Comparison of ENCODE assay signal across 7 mouse cellular contexts in genomic region chr3:84732016-84732502, GRCm38 (mm10).
A peak's percentile ranks its signal among the peaks of the same experiment; 100 is the strongest.
DNase-seq lines count a peak whose midpoint lies in the region; ATAC-seq and TF ChIP-seq lines count a peak whose summit lies in the region.

No protein-coding gene starts in this region.

- H3K4me3 ChIP-seq in lung, postnatal 0 days (ENCODE audit: low read depth, low read length) = no peak overlapping the region; the same call in 1 of the 2 replicates
- H3K4me3 ChIP-seq in hindbrain, embryonic 15.5 days = peak overlapping the region; percentile 10
- peak overlapping the region; percentile 20 for H3K4me3 ChIP-seq in midbrain, embryonic 15.5 days

- peak overlapping the region; percentile 27 for H3K4me2 ChIP-seq in lung, postnatal 0 days (replicated peaks; ENCODE audit: low read depth, low read length)
- H3K4me2 ChIP-seq in hindbrain, embryonic 15.5 days = peak overlapping the region; percentile 45
- peak overlapping the region; percentile 50 for H3K4me2 ChIP-seq in midbrain, embryonic 15.5 days

- TF ChIP-seq CTCF in lung, postnatal 0 days (IDR thresholded peaks at IDR 0.05) = no peak

- H3K9ac ChIP-seq in lung, postnatal 0 days (replicated peaks; ENCODE audit: low read depth) = no peak overlapping the region
- H3K9ac ChIP-seq in hindbrain, embryonic 15.5 days = peak overlapping the region; percentile 10; the same call in 1 of the 2 replicates
- 0 out of 2 replicates have a peak overlapping the region, but pooled peaks have one; percentile 26 for H3K9ac ChIP-seq in midbrain, embryonic 15.5 days

- intact Hi-C loops in gastrocnemius, postnatal 14 days (cut with DNase I; ENCODE audit: low total_unique reads) = no loop called here

- no peak for ATAC-seq in lung, postnatal 0 days
- ATAC-seq in hindbrain, embryonic 15.5 days (ENCODE audit: low FRiP score, low read depth) = peak; percentile 68
- ATAC-seq in midbrain, embryonic 15.5 days (replicated peaks) = peak; percentile 76

- H3K4me1 ChIP-seq in lung, postnatal 0 days (ENCODE audit: insufficient read depth, low read depth, low read length) = no peaks in the 10 kb centered on the region; the same call in 1 of the 2 replicates
- H3K4me1 ChIP-seq in hindbrain, embryonic 15.5 days (replicated peaks) = peaks cover 46% of the 10 kb centered on the region
- peaks cover 31% of the 10 kb centered on the region for H3K4me1 ChIP-seq in midbrain, embryonic 15.5 days

- H3K36me3 ChIP-seq in lung, postnatal 0 days (ENCODE audit: insufficient read depth, low read length) = no peaks in the 10 kb centered on the region
- H3K36me3 ChIP-seq in hindbrain, embryonic 15.5 days = no peaks in the 10 kb centered on the region
- H3K36me3 ChIP-seq in midbrain, embryonic 15.5 days (replicated peaks) = no peaks in the 10 kb centered on the region

- H3K27me3 ChIP-seq in lung, postnatal 0 days (replicated peaks; ENCODE audit: insufficient read depth, low read length) = no peaks in the 10 kb centered on the region
- H3K27me3 ChIP-seq in hindbrain, embryonic 15.5 days = no peaks in the 10 kb centered on the region
- H3K27me3 ChIP-seq in midbrain, embryonic 15.5 days (replicated peaks) = 0 out of 2 replicates have a peak, but pooled peaks cover 12% of the 10 kb centered on the region

- no peak overlapping the region for H3K27ac ChIP-seq in lung, postnatal 0 days (ENCODE audit: low read length)
- peak overlapping the region; percentile 76 for H3K27ac ChIP-seq in hindbrain, embryonic 15.5 days (replicated peaks)
- H3K27ac ChIP-seq in midbrain, embryonic 15.5 days = peak overlapping the region; percentile 74

- no peak for TF ChIP-seq EP300 in lung, postnatal 0 days (IDR thresholded peaks at IDR 0.05)

- no peak for DNase-seq in lung, postnatal 0 days (ENCODE audit: low spot score)
- no peak for DNase-seq in lung, postnatal 25 days (ENCODE audit: low spot score)
- peak; percentile 24 to 28 for DNase-seq in cerebellum, postnatal 36 days
- DNase-seq in gastrocnemius, postnatal 14 days = no peak
- DNase-seq in ovary, postnatal 14 days (ENCODE audit: low spot score) = no peak

- 10% methylated on average over 20 of the region's 20 CpGs for WGBS in lung, postnatal 0 days
- WGBS in hindbrain, embryonic 15.5 days = 1% methylated on average over 20 of the region's 20 CpGs
- under 1% methylated on average over 20 of the region's 20 CpGs for WGBS in midbrain, embryonic 15.5 days

- no peaks in the 10 kb centered on the region for H3K9me3 ChIP-seq in lung, postnatal 0 days (ENCODE audit: low read length)
- no peaks in the 10 kb centered on the region for H3K9me3 ChIP-seq in hindbrain, embryonic 15.5 days
- H3K9me3 ChIP-seq in midbrain, embryonic 15.5 days = no peaks in the 10 kb centered on the region

Comparison
In these comparisons a context has a peak if more than half of its experiments do, and no peak if none do; other contexts are left out.
1. DNase-seq: peak in cerebellum, postnatal 36 days (2 of 2); none in lung, postnatal 0 days (single experiment), lung, postnatal 25 days (single experiment), gastrocnemius, postnatal 14 days (single experiment) and ovary, postnatal 14 days (single experiment).
2. Peak in every context shown above with its lines, with median percentiles within 50 percentile points of each other: H3K4me2 ChIP-seq.